Comparison of ENCODE assay signal across 9 mouse cellular contexts in genomic region chr17:5886181-5886810, GRCm38 (mm10). TPM values are rescaled to one million over a fixed set of nuclear protein-coding genes. Genes with fewer than 3 reads are reported as not detected.
A peak's percentile ranks its signal among the peaks of the same experiment; 100 is the strongest.
DNase-seq lines count a peak whose midpoint lies in the region; ATAC-seq and TF ChIP-seq lines count a peak whose summit lies in the region.
"Had no signal": no experiment of that assay in that cellular context is flagged by ENCODE, and none has a peak within 500 bp of the region (broad histone marks: within the 10 kb centered on the region; RNA-seq: fewer than 3 reads in every experiment).

No protein-coding gene starts in this region.

- H3K36me3 ChIP-seq in heart, embryonic 10.5 days = peaks cover 20% of the 10 kb centered on the region
- peaks cover 9% of the 10 kb centered on the region for H3K36me3 ChIP-seq in midbrain, embryonic 10.5 days
- H3K36me3 ChIP-seq in midbrain, embryonic 11.5 days (ENCODE audit: control insufficient read depth, insufficient read depth, low read length) = no peaks in the 10 kb centered on the region
- H3K36me3 ChIP-seq in hindbrain, embryonic 15.5 days = no peaks in the 10 kb centered on the region
- no peaks in the 10 kb centered on the region for H3K36me3 ChIP-seq in neural tube, embryonic 15.5 days

- no peak for ATAC-seq in midbrain, embryonic 11.5 days (ENCODE audit: low FRiP score)
- ATAC-seq in hindbrain, embryonic 15.5 days (ENCODE audit: low FRiP score, low read depth) = no peak
- no peak for ATAC-seq in neural tube, embryonic 15.5 days (ENCODE audit: low FRiP score)

- no peak overlapping the region for H3K4me2 ChIP-seq in midbrain, embryonic 11.5 days
- no peak overlapping the region for H3K4me2 ChIP-seq in hindbrain, embryonic 15.5 days
- no peak overlapping the region for H3K4me2 ChIP-seq in neural tube, embryonic 15.5 days

- H3K4me1 ChIP-seq in heart, embryonic 10.5 days = peaks cover 31% of the 10 kb centered on the region
- H3K4me1 ChIP-seq in midbrain, embryonic 10.5 days = no peaks in the 10 kb centered on the region
- no peaks in the 10 kb centered on the region for H3K4me1 ChIP-seq in midbrain, embryonic 11.5 days (ENCODE audit: control insufficient read depth, insufficient read depth, low read length)
- peaks cover 23% of the 10 kb centered on the region for H3K4me1 ChIP-seq in hindbrain, embryonic 15.5 days (replicated peaks)
- H3K4me1 ChIP-seq in neural tube, embryonic 15.5 days = peaks cover 24% of the 10 kb centered on the region

- TF ChIP-seq CTCF in left cerebral cortex, adult 2 months (IDR thresholded peaks at IDR 0.05) = no peak

- intact Hi-C loops in heart, postnatal 14 days (cut with DNase I) = loop anchor here (2.0 kb wide), 1 partner anchor 41 kb away; no protein-coding TSS in a partner anchor
- intact Hi-C loops in left cerebral cortex, adult 2 months (cut with DNase I) = loop anchor here (5.0 kb wide), 1 partner anchor 44 kb away; the partner anchor contains the start of gene Snx9

- DNase-seq in heart, embryonic 10.5 days (ENCODE audit: low spot score) = no peak
- no peak for DNase-seq in heart, postnatal 14 days
- no peak for DNase-seq in midbrain, embryonic 10.5 days (ENCODE audit: low spot score)
- no peak for DNase-seq in midbrain, embryonic 11.5 days (ENCODE audit: low spot score, missing footprints)
- no peak for DNase-seq in Muller cell, postnatal 12 days (ENCODE audit: inconsistent ontology term)
- DNase-seq in left cerebral cortex, adult 2 months (ENCODE audit: extremely low spot score in 1 of 2, low spot score in 2 of 2) = no peak

- no peak overlapping the region for H3K4me3 ChIP-seq in heart, embryonic 10.5 days
- no peak overlapping the region for H3K4me3 ChIP-seq in midbrain, embryonic 10.5 days
- H3K4me3 ChIP-seq in midbrain, embryonic 11.5 days (ENCODE audit: low read depth, low read length) = no peak overlapping the region
- H3K4me3 ChIP-seq in hindbrain, embryonic 15.5 days = no peak overlapping the region
- H3K4me3 ChIP-seq in neural tube, embryonic 15.5 days (replicated peaks) = no peak overlapping the region
- no peak overlapping the region for H3K4me3 ChIP-seq in left cerebral cortex, adult 2 months
- H3K4me3 ChIP-seq: erythroblast, embryonic 14.5 days had no signal

- no peaks in the 10 kb centered on the region for H3K27me3 ChIP-seq in heart, embryonic 10.5 days (ENCODE audit: insufficient read depth, poor library complexity, severe bottlenecking)
- no peaks in the 10 kb centered on the region for H3K27me3 ChIP-seq in midbrain, embryonic 10.5 days (ENCODE audit: low read depth, poor library complexity, severe bottlenecking)
- H3K27me3 ChIP-seq in midbrain, embryonic 11.5 days (ENCODE audit: control insufficient read depth, insufficient read depth, low read length) = no peaks in the 10 kb centered on the region
- no peaks in the 10 kb centered on the region for H3K27me3 ChIP-seq in hindbrain, embryonic 15.5 days
- no peaks in the 10 kb centered on the region; the same call in 1 of the 2 replicates for H3K27me3 ChIP-seq in neural tube, embryonic 15.5 days (replicated peaks)

- H3K9me3 ChIP-seq in heart, embryonic 10.5 days = no peaks in the 10 kb centered on the region
- no peaks in the 10 kb centered on the region for H3K9me3 ChIP-seq in midbrain, embryonic 10.5 days (replicated peaks)
- no peaks in the 10 kb centered on the region for H3K9me3 ChIP-seq in midbrain, embryonic 11.5 days (ENCODE audit: control insufficient read depth, low read length)
- no peaks in the 10 kb centered on the region for H3K9me3 ChIP-seq in hindbrain, embryonic 15.5 days
- H3K9me3 ChIP-seq in neural tube, embryonic 15.5 days (replicated peaks) = no peaks in the 10 kb centered on the region

- WGBS in heart, embryonic 10.5 days = 71% methylated on average over 6 of the region's 6 CpGs
- WGBS in midbrain, embryonic 10.5 days = 76% methylated on average over 6 of the region's 6 CpGs
- WGBS in midbrain, embryonic 11.5 days = 75% methylated on average over 6 of the region's 6 CpGs
- WGBS in hindbrain, embryonic 15.5 days = 73% methylated on average over 6 of the region's 6 CpGs
- WGBS in neural tube, embryonic 15.5 days = 67% methylated on average over 6 of the region's 6 CpGs

- no peak overlapping the region for H3K9ac ChIP-seq in midbrain, embryonic 11.5 days (ENCODE audit: low read length)
- no peak overlapping the region for H3K9ac ChIP-seq in hindbrain, embryonic 15.5 days
- no peak overlapping the region for H3K9ac ChIP-seq in neural tube, embryonic 15.5 days (replicated peaks)

- H3K27ac ChIP-seq in heart, embryonic 10.5 days = peak overlapping the region; percentile 70
- H3K27ac ChIP-seq in midbrain, embryonic 10.5 days (replicated peaks) = peak overlapping the region; percentile 42; the same call in 1 of the 2 replicates
- H3K27ac ChIP-seq in midbrain, embryonic 11.5 days (ENCODE audit: low read depth, low read length) = no peak overlapping the region
- peak overlapping the region; percentile 42 for H3K27ac ChIP-seq in hindbrain, embryonic 15.5 days (replicated peaks)
- H3K27ac ChIP-seq in neural tube, embryonic 15.5 days (replicated peaks) = peak overlapping the region; percentile 54; the same call in 1 of the 2 replicates
- no peak overlapping the region for H3K27ac ChIP-seq in left cerebral cortex, adult 2 months

RNA-seq across cellular contexts. Expression of gene Snx9, which starts 45.2 kb away (rescaled TPM):
- polyA plus RNA-seq in heart, embryonic 10.5 days (2016; fragmentation: Nextera tagmentation; extraction: Ambion mirVana) = 22.6 and 26.5 TPM in 2 replicates
- total RNA-seq in heart, postnatal 14 days (2021) = 10 to 100 TPM; 31.5 to 33.3 TPM
- 14.2 and 15.3 TPM in 2 replicates for polyA plus RNA-seq in midbrain, embryonic 10.5 days (2016; fragmentation: Nextera tagmentation; extraction: Ambion mirVana)
- 16.7 and 21.7 TPM in 2 replicates for polyA plus RNA-seq in midbrain, embryonic 11.5 days (2014; fragmentation: Nextera tagmentation; extraction: Ambion mirVana)
- 8.1 and 8.4 TPM in 2 replicates for polyA plus RNA-seq in hindbrain, embryonic 15.5 days (2015; fragmentation: Nextera tagmentation; extraction: Ambion mirVana)
- polyA plus RNA-seq in neural tube, embryonic 15.5 days (2015; fragmentation: Nextera tagmentation; extraction: Ambion mirVana) = 8.1 and 12.6 TPM in 2 replicates
- total RNA-seq in left cerebral cortex, adult 2 months (2021) = 10 to 100 TPM; 14.7 to 16.6 TPM

RNA-seq across cellular contexts. Expression of gene Synj2, which starts 54.8 kb away (rescaled TPM):
- 3.4 and 3.8 TPM in 2 replicates for polyA plus RNA-seq in heart, embryonic 10.5 days (2016; fragmentation: Nextera tagmentation; extraction: Ambion mirVana)
- total RNA-seq in heart, postnatal 14 days (2021) = 10 to 100 TPM; 30.7 to 32.1 TPM
- polyA plus RNA-seq in midbrain, embryonic 10.5 days (2016; fragmentation: Nextera tagmentation; extraction: Ambion mirVana) = 0.88 and 1.3 TPM in 2 replicates
- polyA plus RNA-seq in midbrain, embryonic 11.5 days (2014; fragmentation: Nextera tagmentation; extraction: Ambion mirVana) = 0.74 and 0.91 TPM in 2 replicates
- polyA plus RNA-seq in hindbrain, embryonic 15.5 days (2015; fragmentation: Nextera tagmentation; extraction: Ambion mirVana) = 1.5 and 1.7 TPM in 2 replicates
- polyA plus RNA-seq in neural tube, embryonic 15.5 days (2015; fragmentation: Nextera tagmentation; extraction: Ambion mirVana) = 1.5 and 2.7 TPM in 2 replicates
- total RNA-seq in left cerebral cortex, adult 2 months (2021) = 100 to 1,000 TPM; 130 to 132 TPM
- polyA plus RNA-seq: erythroblast, embryonic 14.5 days had no signal

Comparison
In these comparisons a context has a peak if more than half of its experiments do, and no peak if none do; other contexts are left out.
1. H3K27ac ChIP-seq: peak in heart, embryonic 10.5 days (single experiment), midbrain, embryonic 10.5 days (single experiment), hindbrain, embryonic 15.5 days (single experiment) and neural tube, embryonic 15.5 days (single experiment); none in midbrain, embryonic 11.5 days (single experiment) and left cerebral cortex, adult 2 months (single experiment).